Mouse (Mus musculus): ENCODE results near the gene Vwa8. TPM values are rescaled to one million over a fixed set of nuclear protein-coding genes. Genes with fewer than 3 reads are reported as not detected.
"Not testable (repeated sequence)": the region's sequence is repeated elsewhere in the genome, so short reads cannot be mapped to it uniquely, and the experiment has no call there.

The Vwa8 gene
- polyA plus RNA-seq, 1 experiment from 2014 or later, result 8.5 TPM

- Histone ChIP-seq H3K9me3 (replicated peaks) (no peaks in the 10 kb centered on the region), H3K27me3 (replicated peaks) (no peaks in the 10 kb centered on the region), H3K4me1 (no peaks in the 10 kb centered on the region), H3K27ac (no peak overlapping the region), H3K4me3 (no peak overlapping the region), H3K4me2 (no peak overlapping the region), H3K9ac (no peak overlapping the region), H3K36me3 (peaks cover 13% of the 10 kb centered on the region)
- 73% methylated on average over 2 of the region's 2 CpGs for WGBS (ENCODE audit: insufficient replicate concordance)
- ATAC-seq, result no peak
Measured at GRCm38 (mm10) chr14:78996359-78996758, 147.5 kb downstream of the Vwa8 start.

DNA sequence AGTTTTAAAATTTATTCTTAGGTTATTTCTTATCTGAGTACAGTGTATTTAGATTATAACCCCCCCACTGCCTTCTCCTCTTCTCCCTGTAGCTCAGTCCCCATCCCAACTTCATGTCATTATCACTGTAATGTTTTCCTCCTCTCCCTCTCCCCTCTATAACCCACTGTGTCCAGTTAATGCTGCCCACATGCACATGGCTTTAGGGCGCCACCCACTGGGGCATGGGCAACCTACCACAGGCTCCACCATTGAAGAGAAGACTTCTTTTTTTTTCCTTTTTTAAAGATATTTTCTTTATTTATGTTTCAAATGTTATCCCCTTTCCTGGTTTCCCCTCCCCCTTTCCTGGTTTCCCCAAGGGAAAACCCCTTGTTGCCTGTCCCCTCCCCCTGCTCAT is 154.7 kb downstream of the Vwa8 start:
- Histone ChIP-seq H3K27ac (no peak overlapping the region), H3K4me1 (no peaks in the 10 kb centered on the region), H3K27me3 (replicated peaks) (no peaks in the 10 kb centered on the region), H3K4me3 (no peak overlapping the region), H3K36me3 (no peaks in the 10 kb centered on the region), H3K4me2 (no peak overlapping the region), H3K9ac (no peak overlapping the region), H3K9me3 (replicated peaks) (no peaks in the 10 kb centered on the region)
- 61% methylated on average over 1 of the region's 1 CpGs for WGBS (ENCODE audit: insufficient replicate concordance)
- no peak for ATAC-seq

GRCm38 (mm10) chr14:79017710-79018109 is 168.9 kb downstream of the Vwa8 start:
- not testable (repeated sequence) for H3K36me3 ChIP-seq; H3K4me3 ChIP-seq; H3K4me2 ChIP-seq; H3K27me3 ChIP-seq (replicated peaks); H3K4me1 ChIP-seq; H3K27ac ChIP-seq; ATAC-seq; H3K9me3 ChIP-seq (replicated peaks); H3K9ac ChIP-seq
- 73% methylated on average over 5 of the region's 5 CpGs for WGBS (ENCODE audit: insufficient replicate concordance)

- H3K4me3 ChIP-seq, result no peak overlapping the region
- H3K36me3 ChIP-seq, result no peaks in the 10 kb centered on the region
- no peak overlapping the region for H3K9ac ChIP-seq
- no peaks in the 10 kb centered on the region for H3K9me3 ChIP-seq (replicated peaks)
- WGBS (ENCODE audit: insufficient replicate concordance), result 78% methylated on average over 4 of the region's 4 CpGs
- no peaks in the 10 kb centered on the region for H3K4me1 ChIP-seq
- H3K4me2 ChIP-seq, result no peak overlapping the region
- ATAC-seq, result no peak
- no peak overlapping the region for H3K27ac ChIP-seq
- H3K27me3 ChIP-seq (replicated peaks), result no peaks in the 10 kb centered on the region
Measured at GRCm38 (mm10) chr14:79018564-79018963, 169.7 kb downstream of the Vwa8 start.

DNA sequence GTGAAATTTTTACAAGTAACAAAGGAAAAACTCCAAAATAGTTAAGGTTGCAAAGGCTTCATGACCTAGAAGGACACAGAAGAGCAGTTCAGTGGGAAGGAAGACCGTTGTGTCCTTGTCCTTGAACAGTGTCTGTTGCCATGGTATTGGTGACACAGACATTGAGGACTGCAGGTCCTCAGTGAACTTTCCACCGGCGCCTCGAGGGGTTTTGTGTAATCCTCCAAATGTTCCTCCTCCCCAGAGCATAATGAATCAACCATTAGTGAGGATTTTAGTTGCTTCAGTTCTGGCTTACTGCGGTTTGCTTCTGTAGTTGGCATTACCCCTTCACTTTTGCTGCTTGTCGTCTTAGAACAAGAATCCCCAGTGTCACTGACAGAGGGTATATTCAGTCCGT is 172.9 kb downstream of the Vwa8 start:
- no peak for ATAC-seq
- WGBS (ENCODE audit: insufficient replicate concordance), result 64% methylated on average over 7 of the region's 7 CpGs
- H3K9me3 ChIP-seq (replicated peaks), result no peaks in the 10 kb centered on the region
- H3K27me3 ChIP-seq (replicated peaks), result no peaks in the 10 kb centered on the region
- H3K27ac ChIP-seq, result no peak overlapping the region
- no peaks in the 10 kb centered on the region for H3K4me1 ChIP-seq
- H3K36me3 ChIP-seq, result no peaks in the 10 kb centered on the region
- no peak overlapping the region for H3K9ac ChIP-seq
- no peak overlapping the region for H3K4me2 ChIP-seq
- no peak overlapping the region for H3K4me3 ChIP-seq

GRCm38 (mm10) chr14:79028996-79029575 is 180.2 kb downstream of the Vwa8 start:
- H3K9me3 ChIP-seq (replicated peaks), result no peaks in the 10 kb centered on the region
- 77% methylated on average over 3 of the region's 3 CpGs for WGBS (ENCODE audit: insufficient replicate concordance)
- H3K4me2 ChIP-seq, result no peak overlapping the region
- no peak overlapping the region for H3K4me3 ChIP-seq
- no peaks in the 10 kb centered on the region for H3K27me3 ChIP-seq (replicated peaks)
- no peaks in the 10 kb centered on the region for H3K4me1 ChIP-seq
- no peak overlapping the region for H3K9ac ChIP-seq
- H3K27ac ChIP-seq, result no peak overlapping the region
- no peak for ATAC-seq
- no peaks in the 10 kb centered on the region for H3K36me3 ChIP-seq

DNA sequence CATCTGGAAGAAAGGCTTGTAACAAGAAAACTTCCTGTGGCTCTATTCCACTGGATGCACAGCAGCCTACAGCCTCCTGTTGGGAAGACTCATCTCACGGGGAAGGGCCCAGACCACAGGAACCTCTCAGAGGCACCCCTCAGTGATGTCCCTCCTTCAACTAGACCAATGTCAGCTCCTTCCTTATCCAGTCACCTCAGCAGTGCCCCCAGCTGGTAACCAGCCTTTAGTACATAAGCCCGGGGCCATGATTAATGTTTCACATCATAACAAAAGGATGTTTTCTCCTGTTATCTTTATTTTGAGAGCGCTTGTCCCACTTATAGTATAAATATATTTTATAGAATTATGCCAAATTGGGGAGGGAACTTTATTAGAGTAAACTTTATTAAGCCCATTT is 181.9 kb downstream of the Vwa8 start:
- ATAC-seq, result no peak

DNA sequence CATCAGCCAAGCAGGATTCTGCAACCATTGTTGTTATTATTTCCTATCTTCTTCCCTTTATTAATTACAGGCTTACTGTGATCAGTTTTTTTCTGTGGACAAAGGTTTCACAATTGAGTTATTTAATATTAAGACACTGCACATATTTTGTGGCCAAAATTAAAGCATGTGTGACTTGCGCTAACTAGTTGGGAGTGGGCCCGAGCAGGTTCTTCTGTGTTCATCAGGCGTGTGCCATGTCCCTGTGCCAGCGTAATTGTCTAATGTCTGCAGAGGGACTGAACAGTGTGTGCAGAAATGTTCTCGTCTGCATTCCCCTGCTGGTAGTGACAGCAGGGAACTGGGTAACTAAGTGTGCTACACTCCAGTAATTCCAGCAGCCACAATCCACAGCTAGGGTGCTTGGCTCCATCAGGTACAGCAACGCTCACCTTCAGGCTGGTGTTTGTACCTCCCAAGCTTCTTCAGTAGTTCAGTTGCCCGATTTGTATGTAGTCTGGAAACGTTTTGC is 182.4 kb downstream of the Vwa8 start:
- 0 out of 2 replicates have a peak, but pooled peaks cover 2% of the 10 kb centered on the region for H3K4me1 ChIP-seq
- ATAC-seq, result no peak
- H3K4me2 ChIP-seq, result no peak overlapping the region
- no peak overlapping the region for H3K9ac ChIP-seq
- H3K4me3 ChIP-seq, result no peak overlapping the region
- no peaks in the 10 kb centered on the region for H3K27me3 ChIP-seq (replicated peaks)
- H3K27ac ChIP-seq, result no peak overlapping the region
- no peaks in the 10 kb centered on the region for H3K9me3 ChIP-seq (replicated peaks)
- 0 out of 2 replicates have a peak, but pooled peaks cover 3% of the 10 kb centered on the region for H3K36me3 ChIP-seq
- 79% methylated on average over 8 of the region's 8 CpGs for WGBS (ENCODE audit: insufficient replicate concordance)

More for the DNA sequence above, 181.9 kb downstream of the Vwa8 start:
- Histone ChIP-seq H3K9me3 (replicated peaks) (no peaks in the 10 kb centered on the region), H3K27ac (no peak overlapping the region), H3K4me3 (no peak overlapping the region), H3K4me1 (0 out of 2 replicates have a peak, but pooled peaks cover 2% of the 10 kb centered on the region), H3K9ac (no peak overlapping the region), H3K4me2 (no peak overlapping the region), H3K36me3 (0 out of 2 replicates have a peak, but pooled peaks cover 2% of the 10 kb centered on the region), H3K27me3 (replicated peaks) (no peaks in the 10 kb centered on the region)
- WGBS (ENCODE audit: insufficient replicate concordance), result 71% methylated on average over 3 of the region's 3 CpGs

DNA sequence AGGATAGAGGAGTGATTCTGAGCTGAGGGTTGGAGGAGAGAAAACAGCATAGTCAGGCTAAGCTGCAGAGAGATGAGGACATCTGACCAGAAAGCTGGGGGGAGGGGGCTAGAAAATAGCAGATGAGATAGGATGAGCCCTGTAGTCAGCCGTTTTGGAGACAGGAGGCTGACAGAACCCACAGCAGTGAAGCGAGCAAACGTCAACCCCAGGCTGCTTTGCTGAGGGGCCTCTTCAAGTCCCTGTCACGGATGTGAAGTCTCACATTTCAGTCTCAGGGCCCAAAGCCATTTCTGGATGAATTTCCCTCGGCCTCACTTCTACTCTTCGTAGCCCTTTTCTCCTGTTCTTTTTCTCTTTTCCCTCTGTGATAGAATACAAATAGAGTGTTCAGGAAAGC is 184.5 kb downstream of the Vwa8 start:
- no peak overlapping the region for H3K9ac ChIP-seq
- H3K4me1 ChIP-seq, result 0 out of 2 replicates have a peak, but pooled peaks cover 2% of the 10 kb centered on the region
- WGBS (ENCODE audit: insufficient replicate concordance), result 43% methylated on average over 6 of the region's 6 CpGs
- H3K27me3 ChIP-seq (replicated peaks), result no peaks in the 10 kb centered on the region
- 0 out of 2 replicates have a peak, but pooled peaks cover 3% of the 10 kb centered on the region for H3K36me3 ChIP-seq
- no peak overlapping the region for H3K27ac ChIP-seq
- no peaks in the 10 kb centered on the region for H3K9me3 ChIP-seq (replicated peaks)
- ATAC-seq, result no peak
- no peak overlapping the region for H3K4me2 ChIP-seq
- no peak overlapping the region for H3K4me3 ChIP-seq

DNA sequence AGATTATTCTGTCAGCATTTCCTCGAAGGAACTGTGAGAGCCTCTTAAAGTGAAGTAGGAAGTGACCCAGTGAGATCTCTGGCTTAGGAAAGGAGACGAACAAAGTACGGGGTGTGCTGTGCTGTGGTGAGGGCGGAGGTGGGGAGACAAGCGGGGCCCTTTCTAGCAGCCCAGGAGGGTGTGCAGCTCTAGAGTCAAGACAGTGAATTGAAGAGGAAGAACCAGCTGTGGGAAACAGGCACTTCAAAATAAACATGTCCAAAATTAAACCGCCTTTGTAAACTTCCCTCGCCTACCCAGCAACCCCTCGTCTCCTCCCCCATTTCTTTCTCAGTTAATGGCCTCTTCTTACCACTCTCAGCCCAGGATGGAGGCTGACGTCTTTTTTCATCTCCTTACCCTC is 185.7 kb downstream of the Vwa8 start:
- Histone ChIP-seq H3K27ac (no peak overlapping the region), H3K4me2 (no peak overlapping the region), H3K9ac (no peak overlapping the region), H3K4me1 (0 out of 2 replicates have a peak, but pooled peaks cover 2% of the 10 kb centered on the region), H3K4me3 (no peak overlapping the region), H3K36me3 (0 out of 2 replicates have a peak, but pooled peaks cover 3% of the 10 kb centered on the region), H3K9me3 (replicated peaks) (no peaks in the 10 kb centered on the region), H3K27me3 (replicated peaks) (no peaks in the 10 kb centered on the region)
- WGBS (ENCODE audit: insufficient replicate concordance), result 49% methylated on average over 9 of the region's 9 CpGs
- no peak for ATAC-seq

DNA sequence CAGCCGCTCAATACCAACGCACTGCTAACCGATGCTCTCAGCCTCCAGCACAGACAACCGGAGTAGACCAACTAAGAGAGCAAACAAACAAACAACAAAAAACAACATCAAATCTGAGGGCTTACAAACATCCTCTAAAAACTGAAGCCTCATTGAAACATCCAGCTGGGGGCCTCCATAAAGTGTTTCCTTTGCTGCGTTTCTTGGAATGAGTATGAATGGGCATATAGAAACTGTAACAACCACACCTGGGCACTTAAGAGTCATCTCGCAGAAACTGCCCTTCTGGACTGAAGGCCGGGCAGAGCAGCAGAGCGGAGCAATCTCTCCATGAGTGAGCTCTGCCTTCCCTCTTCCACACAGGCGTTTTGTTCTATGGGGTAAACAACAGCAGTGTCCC is 186.7 kb downstream of the Vwa8 start:
- Histone ChIP-seq H3K4me3 (no peak overlapping the region), H3K4me2 (no peak overlapping the region), H3K4me1 (0 out of 2 replicates have a peak, but pooled peaks cover 2% of the 10 kb centered on the region), H3K36me3 (0 out of 2 replicates have a peak, but pooled peaks cover 3% of the 10 kb centered on the region), H3K9me3 (replicated peaks) (no peaks in the 10 kb centered on the region), H3K27ac (no peak overlapping the region), H3K27me3 (replicated peaks) (no peaks in the 10 kb centered on the region), H3K9ac (no peak overlapping the region)
- WGBS (ENCODE audit: insufficient replicate concordance), result 82% methylated on average over 9 of the region's 9 CpGs
- ATAC-seq, result no peak

DNA sequence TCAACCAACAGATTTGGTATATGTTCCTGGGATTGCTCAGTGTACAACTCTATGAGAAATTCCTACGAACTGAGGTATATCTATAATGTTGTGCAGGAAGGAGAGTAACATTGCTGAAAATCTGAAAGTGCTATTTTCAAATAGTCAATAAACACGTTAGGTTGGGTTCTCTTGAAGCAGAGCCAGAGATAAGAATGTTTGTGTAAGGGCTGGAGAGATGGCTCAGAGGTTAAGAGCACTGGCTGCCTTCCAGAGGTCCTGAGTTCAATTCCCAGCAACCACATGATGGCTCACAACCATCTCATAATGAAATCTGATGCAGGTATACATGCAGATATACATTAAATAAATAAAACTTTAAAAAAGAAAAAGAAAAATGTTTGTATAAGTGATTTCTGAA is 198.3 kb downstream of the Vwa8 start:
- H3K9ac ChIP-seq, result no peak overlapping the region
- 61% methylated on average over 2 of the region's 2 CpGs for WGBS (ENCODE audit: insufficient replicate concordance)
- H3K4me2 ChIP-seq, result no peak overlapping the region
- no peaks in the 10 kb centered on the region for H3K4me1 ChIP-seq
- H3K9me3 ChIP-seq (replicated peaks), result no peaks in the 10 kb centered on the region
- ATAC-seq, result no peak
- no peaks in the 10 kb centered on the region for H3K27me3 ChIP-seq (replicated peaks)
- no peaks in the 10 kb centered on the region for H3K36me3 ChIP-seq
- no peak overlapping the region for H3K27ac ChIP-seq
- H3K4me3 ChIP-seq, result no peak overlapping the region

- Histone ChIP-seq H3K9ac (no peak overlapping the region), H3K4me2 (no peak overlapping the region), H3K9me3 (replicated peaks) (no peaks in the 10 kb centered on the region), H3K27ac (no peak overlapping the region), H3K36me3 (no peaks in the 10 kb centered on the region), H3K4me3 (no peak overlapping the region), H3K4me1 (no peaks in the 10 kb centered on the region), H3K27me3 (replicated peaks) (no peaks in the 10 kb centered on the region)
- ATAC-seq, result no peak
- whole genome bisulfite sequencing (ENCODE audit: insufficient replicate concordance), result 68% methylated on average over 6 of the region's 6 CpGs
Measured at GRCm38 (mm10) chr14:79047956-79048355, 199.1 kb downstream of the Vwa8 start.

All from liver, embryonic 12.5 days (tissue).